Mouse (Mus musculus): ENCODE data around the gene Slc26a11.

The Slc26a11 gene

DNA sequence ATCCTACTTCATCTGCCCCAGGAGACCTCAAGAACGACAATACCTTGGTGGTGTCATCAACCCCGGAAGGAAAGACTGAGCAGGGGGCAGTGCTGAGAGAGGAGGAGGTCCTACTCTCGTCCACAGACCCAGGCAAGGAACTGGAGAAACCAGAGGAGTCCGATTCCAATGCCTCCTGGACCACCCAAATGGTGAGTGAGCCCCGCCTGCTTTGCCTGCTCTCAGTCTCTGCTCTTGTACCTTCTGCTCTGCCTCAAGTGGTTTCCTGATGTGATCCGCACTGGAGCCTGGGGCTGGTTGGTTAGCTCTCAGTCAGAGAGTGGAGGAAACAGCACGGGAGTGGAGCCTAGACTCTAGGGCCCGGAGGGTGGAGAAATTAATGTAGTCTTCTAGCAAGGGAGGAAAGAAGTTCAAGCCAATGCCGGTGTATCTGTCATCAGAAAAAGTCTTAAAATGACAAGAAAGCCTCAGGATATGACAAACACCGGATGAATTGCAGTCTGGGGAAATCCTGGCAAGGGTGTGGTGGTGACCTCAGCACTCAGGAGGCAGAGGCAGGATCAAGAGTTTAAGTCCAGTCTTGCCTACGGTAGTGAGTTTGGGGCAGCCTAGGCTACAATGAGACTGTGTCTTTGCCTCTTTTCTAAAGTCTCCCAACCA, 47.3 kb downstream of the Slc26a11 start:
- ATAC-seq (ENCODE audit: low TSS enrichment) = no peak

DNA sequence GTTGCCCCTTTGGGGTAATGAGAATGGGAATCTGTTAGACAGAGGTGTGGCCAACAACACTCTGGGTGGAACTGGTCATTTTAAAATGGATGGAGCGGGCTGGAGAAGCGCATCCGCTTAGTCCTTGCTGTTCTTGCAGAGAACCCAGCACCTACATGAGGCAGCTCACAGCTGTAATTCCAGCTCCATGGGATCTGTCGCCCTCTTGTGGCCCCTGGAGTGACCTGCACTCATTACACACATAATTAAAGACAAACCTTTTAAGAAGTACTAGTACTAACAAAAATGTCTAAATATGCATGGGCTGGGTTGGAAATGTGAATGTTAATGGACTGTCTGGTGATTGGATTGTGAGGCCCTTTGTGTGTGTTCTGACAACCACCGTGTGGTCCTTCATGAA, 49.3 kb downstream of the Slc26a11 start:
- no peak for ATAC-seq (ENCODE audit: low TSS enrichment)

DNA sequence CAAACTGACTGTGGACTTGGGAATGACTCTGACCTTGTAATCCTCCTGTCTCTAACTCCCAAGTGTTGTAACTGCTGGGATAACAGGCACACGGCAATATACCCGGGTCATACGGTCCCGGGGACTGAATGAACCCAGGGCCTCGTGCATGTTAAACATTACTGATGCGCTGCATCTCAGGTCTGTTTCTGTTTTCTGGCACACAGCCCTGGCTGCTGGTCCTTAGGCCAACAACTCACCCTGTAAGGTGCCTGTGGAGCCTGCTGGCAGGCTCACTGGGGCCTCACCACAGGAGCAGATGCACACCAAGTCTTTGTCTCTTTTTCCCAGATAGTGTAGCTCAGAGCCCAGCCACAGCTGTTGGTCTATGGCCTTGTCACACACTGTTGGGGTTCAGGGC, 52.0 kb downstream of the Slc26a11 start:
- no peak for ATAC-seq (ENCODE audit: low TSS enrichment)

DNA sequence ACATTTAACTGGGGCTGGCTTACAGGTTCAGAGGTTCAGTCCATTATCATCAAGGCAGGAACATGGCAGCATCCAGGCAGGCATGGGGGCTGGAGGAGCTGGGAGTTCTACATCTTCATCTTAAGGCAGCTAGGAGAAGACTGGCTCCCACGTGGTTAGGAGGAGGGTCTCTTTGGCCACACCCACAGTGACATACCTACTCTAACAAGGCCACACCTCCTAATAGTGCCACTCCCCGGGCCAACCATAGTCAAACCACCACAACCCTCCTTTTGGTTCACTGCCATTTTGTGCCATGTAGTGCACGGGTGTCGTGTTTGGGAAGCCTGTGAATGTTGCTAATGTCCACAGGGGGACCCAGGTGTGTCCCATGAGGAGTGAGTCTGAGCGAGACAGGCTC, 52.6 kb downstream of the Slc26a11 start:
- ATAC-seq (ENCODE audit: low TSS enrichment) = no peak

DNA sequence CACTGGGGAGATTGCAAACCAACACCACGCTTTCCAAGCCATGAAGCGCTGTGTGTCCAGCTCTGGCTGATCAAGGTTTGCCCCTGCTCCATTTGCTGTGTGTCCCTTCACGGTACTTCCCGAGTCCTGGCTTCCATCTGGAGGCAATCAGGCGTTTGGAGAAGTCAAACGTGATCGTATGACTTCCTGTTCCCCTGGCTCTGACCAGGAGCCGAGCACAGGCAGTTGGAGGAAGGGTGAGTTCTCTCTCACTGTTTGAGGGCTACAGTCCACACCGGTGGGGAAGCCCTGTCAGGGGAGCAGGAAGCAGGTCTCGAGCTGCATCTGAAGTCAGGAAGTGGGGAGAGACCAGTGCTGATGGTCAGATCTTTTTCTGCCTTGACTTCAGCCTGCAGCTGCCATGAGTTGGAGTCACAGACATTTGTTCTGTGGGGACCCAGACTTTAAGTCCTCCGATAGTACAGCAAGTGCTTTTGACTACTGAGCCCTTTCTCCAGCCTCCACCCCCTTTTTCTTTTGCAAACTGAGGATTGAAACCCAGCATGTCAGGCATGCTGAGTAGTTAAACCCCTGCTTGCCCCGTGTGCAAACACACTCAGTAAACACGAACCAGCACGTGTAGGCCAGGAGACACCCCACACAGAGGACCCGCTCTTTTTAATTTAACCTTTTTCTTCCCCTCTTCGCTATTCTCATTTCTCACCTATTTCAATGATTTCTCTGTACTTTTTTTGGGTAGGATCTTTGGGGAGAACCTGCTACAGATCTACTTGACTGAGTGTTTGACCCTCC, 64.2 kb downstream of the Slc26a11 start:
- ATAC-seq (ENCODE audit: low TSS enrichment) = no peak

DNA sequence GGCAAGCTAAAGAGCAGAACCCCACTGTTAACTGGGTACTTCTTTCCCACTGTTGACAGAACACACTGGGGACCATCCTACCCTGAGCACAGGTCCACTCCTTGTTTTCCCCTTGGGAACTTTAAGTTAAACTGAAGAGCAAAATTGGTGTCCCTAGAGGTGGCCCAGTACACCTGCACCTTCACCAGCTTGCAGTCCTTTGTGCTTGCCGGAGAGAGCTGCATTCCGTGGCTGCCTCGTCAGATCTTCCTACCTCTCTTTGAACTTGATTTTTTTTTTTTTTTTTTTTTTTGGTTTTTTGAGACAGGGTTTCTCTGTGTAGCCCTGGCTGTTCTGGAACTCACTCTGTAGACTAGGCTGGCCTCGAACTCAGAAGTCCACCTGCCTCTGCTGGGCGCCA, 65.1 kb downstream of the Slc26a11 start:
- ATAC-seq (ENCODE audit: low TSS enrichment) = no peak

DNA sequence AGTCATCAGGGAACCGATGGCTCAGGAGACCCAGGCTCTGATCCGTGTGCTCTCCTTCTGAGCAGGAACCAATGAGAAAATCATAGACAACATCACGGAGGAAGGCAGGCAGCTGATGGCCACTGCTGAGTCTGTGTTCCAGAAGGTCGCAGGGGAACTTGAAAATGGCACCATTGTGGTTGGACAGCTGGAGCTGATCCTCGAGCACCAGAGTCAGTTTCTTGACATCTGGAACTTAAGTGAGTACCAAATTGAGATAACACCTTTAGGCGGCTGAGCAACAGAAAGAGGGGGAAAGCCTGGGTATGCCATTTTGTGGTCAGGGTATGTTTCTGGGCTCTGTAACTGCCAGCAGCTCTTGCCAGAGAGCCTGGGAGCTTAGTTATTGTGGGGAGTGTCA, 72.1 kb downstream of the Slc26a11 start:
- ATAC-seq (ENCODE audit: low TSS enrichment) = no peak

DNA sequence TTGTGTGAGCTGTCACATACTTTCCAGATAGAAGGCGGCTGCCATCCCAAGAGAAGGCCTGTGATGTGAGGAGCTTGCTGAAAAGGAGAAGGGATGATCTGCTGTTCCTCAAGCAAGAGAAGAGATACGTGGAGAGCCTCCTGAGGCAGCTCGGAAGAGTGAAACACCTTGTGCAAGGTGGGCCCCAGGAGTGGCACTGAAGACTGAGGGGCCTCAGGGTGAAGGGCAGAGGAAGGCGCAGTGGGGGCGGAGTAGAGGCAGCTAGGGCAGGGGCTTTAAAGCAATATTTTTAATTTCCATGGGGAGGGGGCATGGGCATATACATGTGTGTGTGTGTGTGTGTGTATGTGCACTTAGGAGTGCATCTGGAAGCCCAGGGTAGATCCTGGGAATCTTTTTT, 72.6 kb downstream of the Slc26a11 start:
- ATAC-seq (ENCODE audit: low TSS enrichment) = no peak

DNA sequence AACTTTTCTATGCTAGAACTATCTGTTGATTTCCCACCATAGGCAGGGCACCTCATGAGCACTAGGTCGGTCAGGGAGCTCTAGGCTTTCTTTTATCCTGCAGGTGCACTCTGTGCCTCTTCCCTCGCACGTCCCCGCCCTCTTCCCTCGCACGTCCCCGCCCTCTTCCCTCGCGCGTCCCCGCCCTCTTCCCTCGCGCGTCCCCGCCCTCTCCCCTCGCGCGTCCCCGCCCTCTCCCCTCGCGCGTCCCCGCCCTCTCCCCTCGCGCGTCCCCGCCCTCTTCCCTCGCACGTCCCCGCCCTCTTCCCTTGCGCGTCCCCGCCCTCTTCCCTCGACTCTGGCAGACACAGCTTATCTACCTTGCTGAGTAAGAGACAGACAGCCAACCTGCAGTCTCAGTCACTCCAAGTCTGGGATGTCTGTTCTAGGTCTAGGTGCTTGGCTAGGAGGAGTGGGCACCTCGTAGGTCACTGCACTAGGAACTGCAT, 73.3 kb downstream of the Slc26a11 start:
- no peak for ATAC-seq (ENCODE audit: low TSS enrichment)

All from frontal cortex, adult (tissue).